Mouse (Mus musculus): ENCODE data around the gene Tpp1. TPM values are rescaled to one million over a fixed set of nuclear protein-coding genes. Genes with fewer than 3 reads are reported as not detected.
"Not testable (repeated sequence)": the region's sequence is repeated elsewhere in the genome, so short reads cannot be mapped to it uniquely, and the experiment has no call there.

Tpp1 gene
- total RNA-seq, 1 experiment = 53.1 TPM

DNA sequence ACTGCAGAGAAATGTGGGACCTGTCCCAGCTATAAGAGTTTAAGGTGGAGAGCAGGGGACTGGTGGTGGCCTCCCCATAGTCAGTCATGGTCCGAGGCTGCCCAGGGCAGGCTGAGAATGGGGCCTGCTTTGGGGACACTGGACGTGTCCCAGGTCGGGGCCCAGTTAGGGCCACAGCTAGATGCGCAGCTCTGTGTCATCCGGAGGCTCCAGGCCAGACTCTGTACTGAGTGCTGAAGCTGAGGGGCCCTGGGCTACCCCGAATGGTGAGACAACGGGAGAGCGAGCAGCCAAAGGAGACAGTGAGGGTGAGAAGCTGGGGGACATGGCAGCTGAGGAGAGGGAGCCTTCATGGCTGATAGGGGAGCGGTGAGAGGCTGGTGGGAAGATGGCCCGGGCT is 1.2 kb upstream of the Tpp1 start:
- no peaks in the 10 kb centered on the region for H3K9me3 ChIP-seq (ENCODE audit: control insufficient read depth, insufficient read depth, low read depth, low read length)
- no peak overlapping the region for H3K27ac ChIP-seq (ENCODE audit: insufficient read depth, low read depth, low read length, poor library complexity, severe bottlenecking)
- DNase-seq (ENCODE audit: low read depth, low spot score) = no peak
- TF ChIP-seq ZC3H11A (IDR thresholded peaks at IDR 0.05; ENCODE audit: borderline replicate concordance, low read depth, low read length) (no peak), HCFC1 (IDR thresholded peaks at IDR 0.05; ENCODE audit: borderline replicate concordance, insufficient read depth, low read length) (no peak), MAFK (IDR thresholded peaks at IDR 0.05; ENCODE audit: insufficient read depth, low read depth, low read length) (no peak), CHD2 (IDR thresholded peaks at IDR 0.05; ENCODE audit: low read depth, low read length) (no peak), ZNF384 (IDR thresholded peaks at IDR 0.05; ENCODE audit: low read depth, low read length) (no peak)
- peaks cover 13% of the 10 kb centered on the region for H3K36me3 ChIP-seq (ENCODE audit: control insufficient read depth, insufficient read depth, low read length, poor library complexity, severe bottlenecking)
- H3K9ac ChIP-seq (ENCODE audit: insufficient read depth, low read depth, low read length, poor library complexity, severe bottlenecking) = no peak overlapping the region
- H3K4me3 ChIP-seq (ENCODE audit: insufficient read depth in 1 of 2, low read depth in 1 of 2, low read length in 2 of 2, poor library complexity in 1 of 2, severe bottlenecking in 1 of 2) = no peak overlapping the region
- H3K4me1 ChIP-seq (ENCODE audit: control insufficient read depth in 2 of 2, insufficient read depth in 2 of 2, low read length in 2 of 2, poor library complexity in 1 of 2) = peaks cover 0 to 4% of the 10 kb centered on the region in 2 experiments; a peak in 1 of 4 replicates
- in situ Hi-C loops (cut with MboI; ENCODE audit: low sequenced_read_pairs in 2 of 2, unreplicated experiment in 2 of 2) = no loop called here

DNA sequence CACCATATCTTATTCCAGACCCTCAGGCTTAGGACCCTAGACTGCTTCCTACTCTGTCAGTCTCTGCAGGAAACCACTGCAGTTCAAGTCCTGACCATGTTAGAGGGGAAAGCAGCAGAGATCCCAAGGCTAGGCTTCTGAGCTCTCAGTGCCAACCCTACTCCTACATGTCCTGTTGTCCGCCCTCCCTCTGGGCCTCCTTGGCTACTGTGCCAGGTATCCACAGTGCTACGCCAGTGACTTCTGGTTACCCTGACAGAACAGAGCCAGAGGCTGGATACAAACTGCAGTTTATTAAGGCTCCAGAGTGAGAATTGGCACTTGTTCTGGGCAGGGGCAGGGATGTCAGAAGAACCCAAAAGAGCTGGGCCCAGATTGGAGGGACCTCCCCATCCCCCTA is 681 bp upstream of the Tpp1 start:
- Histone ChIP-seq H3K27ac (ENCODE audit: insufficient read depth, low read depth, low read length, poor library complexity, severe bottlenecking) (no peak overlapping the region), H3K36me3 (ENCODE audit: control insufficient read depth, insufficient read depth, low read length, poor library complexity, severe bottlenecking) (peaks cover 15% of the 10 kb centered on the region), H3K9me3 (ENCODE audit: control insufficient read depth, insufficient read depth, low read depth, low read length) (no peaks in the 10 kb centered on the region), H3K9ac (ENCODE audit: insufficient read depth, low read depth, low read length, poor library complexity, severe bottlenecking) (no peak overlapping the region), H3K4me1 (ENCODE audit: control insufficient read depth in 2 of 2, insufficient read depth in 2 of 2, low read length in 2 of 2, poor library complexity in 1 of 2) (peaks cover 0 to 4% of the 10 kb centered on the region in 2 experiments; a peak in 1 of 4 replicates), H3K4me3 (ENCODE audit: insufficient read depth in 1 of 2, low read depth in 1 of 2, low read length in 2 of 2, poor library complexity in 1 of 2, severe bottlenecking in 1 of 2) (no peak overlapping the region)
- in situ Hi-C loops (cut with MboI; ENCODE audit: low sequenced_read_pairs in 2 of 2, unreplicated experiment in 2 of 2) = no loop called here
- TF ChIP-seq ZNF384 (IDR thresholded peaks at IDR 0.05; ENCODE audit: low read depth, low read length) (no peak), MAFK (IDR thresholded peaks at IDR 0.05; ENCODE audit: insufficient read depth, low read depth, low read length) (no peak), ZC3H11A (IDR thresholded peaks at IDR 0.05; ENCODE audit: borderline replicate concordance, low read depth, low read length) (no peak), CHD2 (IDR thresholded peaks at IDR 0.05; ENCODE audit: low read depth, low read length) (no peak), HCFC1 (IDR thresholded peaks at IDR 0.05; ENCODE audit: borderline replicate concordance, insufficient read depth, low read length) (no peak)
- no peak for DNase-seq (ENCODE audit: low read depth, low spot score)

DNA sequence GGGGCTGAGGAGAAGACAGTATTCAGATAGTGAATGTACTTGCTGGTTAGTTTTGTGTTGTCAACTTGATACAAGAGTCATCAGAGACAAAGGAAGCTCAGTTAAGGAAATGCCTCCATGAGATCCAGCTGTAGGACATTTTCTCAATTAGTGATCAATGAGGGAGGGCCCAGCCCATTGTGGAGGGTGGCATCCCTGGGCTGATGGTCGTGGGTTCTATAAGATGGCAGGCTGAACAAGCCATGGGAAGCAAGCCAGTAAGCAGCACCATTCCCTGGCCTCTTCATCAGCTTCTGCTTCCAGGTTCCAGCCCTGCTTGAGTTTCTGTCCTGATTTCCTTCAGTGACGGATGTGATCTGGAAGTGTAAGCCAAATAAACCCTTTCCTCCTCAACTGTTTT is 4.3 kb downstream of the Tpp1 start:
- TF ChIP-seq ZNF384 (IDR thresholded peaks at IDR 0.05; ENCODE audit: low read depth, low read length) (no peak), MAFK (IDR thresholded peaks at IDR 0.05; ENCODE audit: insufficient read depth, low read depth, low read length) (no peak), HCFC1 (IDR thresholded peaks at IDR 0.05; ENCODE audit: borderline replicate concordance, insufficient read depth, low read length) (no peak), CHD2 (IDR thresholded peaks at IDR 0.05; ENCODE audit: low read depth, low read length) (no peak), ZC3H11A (IDR thresholded peaks at IDR 0.05; ENCODE audit: borderline replicate concordance, low read depth, low read length) (no peak)
- peaks cover 0 to 3% of the 10 kb centered on the region in 2 experiments; a peak in 1 of 4 replicates for H3K4me1 ChIP-seq (ENCODE audit: control insufficient read depth in 2 of 2, insufficient read depth in 2 of 2, low read length in 2 of 2, poor library complexity in 1 of 2)
- no peak overlapping the region for H3K9ac ChIP-seq (ENCODE audit: insufficient read depth, low read depth, low read length, poor library complexity, severe bottlenecking)
- peaks cover 27% of the 10 kb centered on the region for H3K36me3 ChIP-seq (ENCODE audit: control insufficient read depth, insufficient read depth, low read length, poor library complexity, severe bottlenecking)
- H3K27ac ChIP-seq (ENCODE audit: insufficient read depth, low read depth, low read length, poor library complexity, severe bottlenecking) = no peak overlapping the region
- in situ Hi-C loops (cut with MboI; ENCODE audit: low sequenced_read_pairs in 2 of 2, unreplicated experiment in 2 of 2) = no loop called here
- no peak for DNase-seq (ENCODE audit: low read depth, low spot score)
- no peak overlapping the region for H3K4me3 ChIP-seq (ENCODE audit: insufficient read depth in 1 of 2, low read depth in 1 of 2, low read length in 2 of 2, poor library complexity in 1 of 2, severe bottlenecking in 1 of 2)
- no peaks in the 10 kb centered on the region for H3K9me3 ChIP-seq (ENCODE audit: control insufficient read depth, insufficient read depth, low read depth, low read length)

DNA sequence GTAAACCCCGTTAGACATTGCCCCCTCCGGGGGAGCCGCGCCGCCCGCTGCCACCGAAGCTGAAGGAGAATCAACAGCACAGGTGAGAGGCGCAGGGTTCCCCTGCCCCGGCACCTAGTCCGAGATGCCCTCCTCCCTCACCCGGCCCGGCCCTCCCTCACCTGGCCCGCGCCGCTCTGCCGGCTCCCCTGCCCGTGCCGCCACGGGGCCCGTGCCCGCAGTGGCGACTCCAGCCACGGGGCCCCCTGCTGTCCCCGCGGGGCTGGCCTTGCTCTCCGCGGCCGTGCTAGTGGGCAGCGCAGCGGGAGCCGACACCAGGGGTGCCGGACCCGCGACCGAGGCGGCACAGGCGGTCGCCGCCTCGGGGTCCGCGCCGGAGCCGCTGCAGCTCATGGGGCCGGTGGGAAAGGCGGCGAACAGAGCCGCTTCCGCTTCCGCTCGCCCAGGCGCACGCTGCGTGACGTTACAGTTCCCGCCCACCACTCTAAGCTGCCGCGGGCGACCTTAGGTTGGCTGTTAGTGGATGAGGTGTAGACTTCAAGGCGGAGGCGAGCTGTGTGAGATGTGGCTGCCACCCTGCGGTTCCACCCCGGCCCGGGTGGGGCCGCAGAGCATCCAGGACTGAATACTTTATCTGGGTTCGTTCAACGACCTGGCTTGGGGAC is 8.0 kb downstream of the Tpp1 start, which contains the start of gene Taf10:
Gene Taf10 (minus strand): TSS at position 436 of the 665 bp plus-strand sequence.
- in situ Hi-C loops (cut with MboI; ENCODE audit: low sequenced_read_pairs in 2 of 2, unreplicated experiment in 2 of 2) = no loop called here
- H3K27ac ChIP-seq (ENCODE audit: insufficient read depth, low read depth, low read length, poor library complexity, severe bottlenecking) = 0 out of 2 replicates have a peak within 1 kb of the TSS, but pooled peaks have one; percentile 4

DNA sequence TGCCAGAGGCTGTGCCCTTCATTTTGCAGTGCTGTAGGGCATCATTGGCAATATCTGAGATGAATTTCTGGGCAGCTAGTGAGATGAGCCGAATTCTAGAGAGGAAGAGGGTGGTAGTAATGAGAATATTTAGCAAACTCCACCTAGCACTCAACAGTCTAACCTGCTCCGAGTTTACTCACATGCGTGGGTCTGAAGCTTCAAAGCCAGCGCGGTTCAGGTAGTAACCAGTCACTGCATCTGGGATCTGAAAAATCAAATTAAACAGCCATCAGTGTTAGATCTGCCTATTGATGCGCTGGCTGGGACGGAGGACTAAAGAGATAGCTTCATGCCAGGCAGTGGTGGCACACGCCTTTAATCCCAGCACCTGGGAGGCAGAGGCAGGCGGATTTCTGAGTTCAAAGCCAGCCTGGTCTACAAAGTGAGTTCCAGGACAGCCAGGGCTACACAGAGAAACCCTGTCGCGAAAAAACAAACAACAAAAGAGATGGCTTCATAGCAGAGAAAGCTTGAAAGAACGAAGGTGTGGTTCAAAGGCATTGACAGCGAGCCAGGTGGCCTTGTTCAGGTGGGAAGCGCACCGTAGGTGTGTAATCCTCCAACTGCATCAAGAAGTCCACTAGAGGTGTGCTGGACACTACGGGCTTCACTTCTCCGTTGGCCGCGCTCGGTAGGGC is 8.6 kb downstream of the Tpp1 start:
- in situ Hi-C loops (cut with MboI; ENCODE audit: low sequenced_read_pairs in 2 of 2, unreplicated experiment in 2 of 2); H3K4me1 ChIP-seq (ENCODE audit: control insufficient read depth in 2 of 2, insufficient read depth in 2 of 2, low read length in 2 of 2, poor library complexity in 1 of 2); H3K27ac ChIP-seq (ENCODE audit: insufficient read depth, low read depth, low read length, poor library complexity, severe bottlenecking); H3K9me3 ChIP-seq (ENCODE audit: control insufficient read depth, insufficient read depth, low read depth, low read length); DNase-seq (ENCODE audit: low read depth, low spot score): not testable (repeated sequence)
- Histone ChIP-seq H3K36me3 (ENCODE audit: control insufficient read depth, insufficient read depth, low read length, poor library complexity, severe bottlenecking) (peaks cover 32% of the 10 kb centered on the region), H3K9ac (ENCODE audit: insufficient read depth, low read depth, low read length, poor library complexity, severe bottlenecking) (peak overlapping the region; percentile 84), H3K4me3 (ENCODE audit: insufficient read depth in 1 of 2, low read depth in 1 of 2, low read length in 2 of 2, poor library complexity in 1 of 2, severe bottlenecking in 1 of 2) (peak overlapping the region; percentile 74 to 80)

More for the DNA sequence above, 8.0 kb downstream of the Tpp1 start, which contains the start of gene Taf10:
- Histone ChIP-seq H3K36me3 (ENCODE audit: control insufficient read depth, insufficient read depth, low read length, poor library complexity, severe bottlenecking) (peaks cover 36% of the 10 kb centered on the region), H3K9me3 (ENCODE audit: control insufficient read depth, insufficient read depth, low read depth, low read length) (no peaks in the 10 kb centered on the region), H3K4me3 (ENCODE audit: insufficient read depth in 1 of 2, low read depth in 1 of 2, low read length in 2 of 2, poor library complexity in 1 of 2, severe bottlenecking in 1 of 2) (peak within 1 kb of the TSS; percentile 74 to 80), H3K4me1 (ENCODE audit: control insufficient read depth in 2 of 2, insufficient read depth in 2 of 2, low read length in 2 of 2, poor library complexity in 1 of 2) (peaks cover 2% of the 10 kb centered on the region in 2 experiments; a peak in 1 of 4 replicates), H3K9ac (ENCODE audit: insufficient read depth, low read depth, low read length, poor library complexity, severe bottlenecking) (peak within 1 kb of the TSS; percentile 84)
- TF ChIP-seq ZNF384 (IDR thresholded peaks at IDR 0.05; ENCODE audit: low read depth, low read length) = no peak
- TF ChIP-seq CHD2 (IDR thresholded peaks at IDR 0.05; ENCODE audit: low read depth, low read length) = no peak
- 0 out of 2 replicates have a peak, but pooled peaks have one; percentile 19 for TF ChIP-seq HCFC1 (IDR thresholded peaks at IDR 0.05; ENCODE audit: borderline replicate concordance, insufficient read depth, low read length)
- DNase-seq (ENCODE audit: low read depth, low spot score) = peak; percentile 79

DNA sequence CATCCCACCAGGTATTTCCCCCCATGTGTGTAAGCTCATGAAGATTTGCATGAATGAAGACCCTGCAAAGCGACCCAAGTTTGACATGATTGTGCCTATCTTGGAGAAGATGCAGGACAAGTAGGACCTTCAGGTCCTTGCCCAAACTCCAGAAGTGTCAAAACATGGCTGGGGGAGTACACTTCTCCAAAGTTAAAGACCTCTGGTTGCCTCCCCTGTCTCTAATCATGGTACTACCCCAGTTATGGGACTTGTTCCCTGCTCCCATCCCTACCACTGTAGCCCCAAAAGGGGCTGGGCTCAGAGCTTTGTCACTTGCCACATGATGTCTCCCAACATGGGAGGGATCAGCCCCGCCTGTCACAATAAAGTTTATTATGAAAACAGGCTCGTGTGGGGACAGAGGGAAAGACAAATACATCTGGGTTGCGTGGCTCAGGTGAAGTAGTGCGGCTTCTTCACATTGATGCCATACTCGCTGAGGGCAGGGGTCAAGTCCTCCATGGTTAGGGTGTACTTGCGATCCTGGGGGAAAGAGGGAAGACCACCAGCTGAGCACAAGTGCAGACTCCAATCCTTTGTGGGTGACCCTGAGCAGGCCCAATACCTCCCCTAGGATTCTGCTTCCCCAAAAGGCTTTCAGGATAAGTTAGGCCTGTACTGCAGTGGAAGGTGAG is 9.4 kb downstream of the Tpp1 start:
- H3K4me1 ChIP-seq (ENCODE audit: control insufficient read depth in 2 of 2, insufficient read depth in 2 of 2, low read length in 2 of 2, poor library complexity in 1 of 2); DNase-seq (ENCODE audit: low read depth, low spot score); H3K9ac ChIP-seq (ENCODE audit: insufficient read depth, low read depth, low read length, poor library complexity, severe bottlenecking); H3K27ac ChIP-seq (ENCODE audit: insufficient read depth, low read depth, low read length, poor library complexity, severe bottlenecking); H3K4me3 ChIP-seq (ENCODE audit: insufficient read depth in 1 of 2, low read depth in 1 of 2, low read length in 2 of 2, poor library complexity in 1 of 2, severe bottlenecking in 1 of 2); H3K9me3 ChIP-seq (ENCODE audit: control insufficient read depth, insufficient read depth, low read depth, low read length); in situ Hi-C loops (cut with MboI; ENCODE audit: low sequenced_read_pairs in 2 of 2, unreplicated experiment in 2 of 2): not testable (repeated sequence)
- peaks cover 28% of the 10 kb centered on the region for H3K36me3 ChIP-seq (ENCODE audit: control insufficient read depth, insufficient read depth, low read length, poor library complexity, severe bottlenecking)
